Mouse (Mus musculus) kidney, adult 2 months (tissue): ENCODE data around the gene Gm34653. TPM values are rescaled to one million over a fixed set of nuclear protein-coding genes. Genes with fewer than 3 reads are reported as not detected.
A peak's percentile ranks its signal among the peaks of the same experiment; 100 is the strongest.

Experiments used
- DNase-seq: peaks from one replicate; pipeline ENCODE4 v3.0.0; 2021
- H3K27ac ChIP-seq: fragments of 200-500 bp; 2 replicates; pipeline ENCODE4 v1.5.1; 2012; ENCODE audit warnings: low read depth, low read length, control low read depth, inconsistent platforms; ENCODE audit not compliant: insufficient read depth
- H3K27me3 ChIP-seq: fragments of 200-500 bp; replicated peaks from 2 replicates; pipeline ENCODE4 v1.6.1; 2012; ENCODE audit warnings: mild to moderate bottlenecking, moderate library complexity, low read length, inconsistent platforms; ENCODE audit not compliant: control insufficient read depth, insufficient read depth
- H3K36me3 ChIP-seq: fragments of 200-500 bp; 2 replicates; pipeline ENCODE4 v1.6.1; 2012; ENCODE audit warnings: mild to moderate bottlenecking, moderate library complexity, low read length, inconsistent platforms; ENCODE audit not compliant: control insufficient read depth, insufficient read depth
- H3K4me1 ChIP-seq: fragments of 200-500 bp; 2 replicates; pipeline ENCODE4 v1.6.1; 2011; ENCODE audit warnings: low read length; ENCODE audit not compliant: control insufficient read depth, insufficient read depth
- H3K4me3 ChIP-seq: fragments of 200-500 bp; 2 replicates; pipeline ENCODE4 v1.5.1; 2011; ENCODE audit warnings: mild to moderate bottlenecking, low read depth, low read length, control low read depth; ENCODE audit not compliant: insufficient read depth
- CTCF ChIP-seq: fragments of 200-500 bp; conservative IDR thresholded peaks from 2 replicates; pipeline ENCODE4 v1.5.1; 2011; ENCODE audit warnings: low read depth, mild to moderate bottlenecking, control low read depth, low read length, moderate library complexity, mixed read lengths; ENCODE audit not compliant: insufficient read depth, insufficient read length
- POLR2A ChIP-seq: fragments of 200-500 bp; IDR thresholded peaks from one replicate; pipeline ENCODE4 v1.6.1; 2011; ENCODE audit warnings: low read depth, low read length, control low read depth
- WGBS: fragments of 180-500 bp; shearing (Covaris S2); methylation state at CpG from one replicate; pipeline ENCODE4 v1.1.7; 2018; 5-methylcytosine and 5-hydroxymethylcytosine counted together
- polyA plus RNA-seq: library from polyadenylated mRNA; depleted of rRNA; stranded (reverse); fragments of >200 nt; gene quantifications from 2 replicates; pipeline ENCODE4 v1.2.3, GENCODE M21; 2012; rRNA removed

The Gm34653 gene
- polyA plus RNA-seq, 1 experiment: not detected

DNA sequence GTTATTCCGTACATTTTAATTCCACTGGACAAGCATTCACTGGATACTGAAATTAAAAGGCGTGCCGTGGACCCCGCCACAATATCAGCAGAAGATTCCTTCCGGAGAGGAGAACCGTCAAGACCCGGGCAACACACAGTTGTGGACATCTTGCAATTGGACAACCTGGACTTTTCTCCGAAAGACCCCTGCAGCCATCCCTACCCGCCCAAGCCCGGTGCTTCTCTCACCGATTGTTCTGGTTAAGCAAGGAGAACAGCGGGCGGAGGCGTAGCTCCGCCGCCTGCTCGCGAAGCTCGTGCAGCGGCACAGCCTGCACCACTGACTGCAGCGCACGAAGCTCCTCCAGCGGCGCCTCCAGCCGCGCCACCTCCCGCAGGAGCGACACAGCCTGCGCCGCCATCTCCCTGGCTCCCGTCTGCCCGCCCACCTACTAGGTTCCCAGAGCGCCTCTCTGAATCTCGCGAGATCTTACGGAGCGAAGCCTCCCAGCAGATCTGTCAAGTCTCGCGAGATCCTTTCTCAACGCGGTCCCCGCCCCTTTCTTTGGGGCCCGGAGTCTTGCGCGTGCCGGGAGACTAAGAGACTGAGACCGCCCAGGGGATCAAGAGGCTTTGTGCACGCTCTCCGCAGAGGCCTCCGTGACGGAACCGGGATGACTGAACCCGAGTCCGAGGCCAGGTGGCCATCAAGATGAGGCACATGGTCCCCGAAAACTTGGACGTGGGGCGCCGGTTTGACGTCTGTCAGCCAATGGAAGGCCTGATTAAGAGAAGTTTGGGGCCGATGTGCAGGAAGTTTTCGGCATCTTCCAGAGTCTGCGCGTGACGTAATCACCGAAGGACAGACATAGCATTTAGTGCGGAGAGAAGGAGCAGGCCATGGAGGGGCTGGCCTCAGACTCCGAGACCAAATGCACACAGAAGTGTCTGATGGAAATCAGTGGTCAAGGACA, 38.0 kb downstream of the Gm34653 start:
- Histone ChIP-seq H3K27me3 (no peaks in the 10 kb centered on the region), H3K4me3 (peak overlapping the region; percentile 94), H3K4me1 (peaks cover 11% of the 10 kb centered on the region), H3K27ac (peak overlapping the region; percentile 92), H3K36me3 (peaks cover 1% of the 10 kb centered on the region; the same call in 1 of the 2 replicates)
- WGBS: under 1% methylated on average over 67 of the region's 67 CpGs
- TF ChIP-seq CTCF: no peak
- peak; percentile 89 for TF ChIP-seq POLR2A
- peak; percentile 98 for DNase-seq

DNA sequence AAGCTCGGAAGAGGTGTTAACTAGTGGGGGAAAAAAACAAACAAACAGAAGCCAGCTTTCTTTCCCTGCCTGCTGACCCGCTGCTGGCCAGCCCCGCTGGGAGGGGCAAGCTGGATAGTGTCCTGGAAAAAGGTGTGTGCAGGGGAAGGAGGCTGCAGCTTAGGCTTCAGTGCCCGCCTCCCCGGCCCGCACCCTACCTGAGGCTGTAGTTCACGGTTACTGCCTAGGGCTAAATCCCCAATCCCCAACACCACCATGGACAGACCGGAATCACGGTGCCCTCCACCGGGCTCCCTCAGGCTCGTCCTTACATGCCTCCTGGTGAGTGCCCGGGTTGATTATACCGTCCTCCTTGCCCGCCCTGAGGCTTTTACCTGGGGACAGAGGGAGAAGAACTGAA, 41.5 kb downstream of the Gm34653 start, which contains the start of gene Cutal:
Gene Cutal, plus strand, starts transcription at position 126 of the 400 bp plus-strand sequence.
- peak; percentile 90 for DNase-seq

DNA sequence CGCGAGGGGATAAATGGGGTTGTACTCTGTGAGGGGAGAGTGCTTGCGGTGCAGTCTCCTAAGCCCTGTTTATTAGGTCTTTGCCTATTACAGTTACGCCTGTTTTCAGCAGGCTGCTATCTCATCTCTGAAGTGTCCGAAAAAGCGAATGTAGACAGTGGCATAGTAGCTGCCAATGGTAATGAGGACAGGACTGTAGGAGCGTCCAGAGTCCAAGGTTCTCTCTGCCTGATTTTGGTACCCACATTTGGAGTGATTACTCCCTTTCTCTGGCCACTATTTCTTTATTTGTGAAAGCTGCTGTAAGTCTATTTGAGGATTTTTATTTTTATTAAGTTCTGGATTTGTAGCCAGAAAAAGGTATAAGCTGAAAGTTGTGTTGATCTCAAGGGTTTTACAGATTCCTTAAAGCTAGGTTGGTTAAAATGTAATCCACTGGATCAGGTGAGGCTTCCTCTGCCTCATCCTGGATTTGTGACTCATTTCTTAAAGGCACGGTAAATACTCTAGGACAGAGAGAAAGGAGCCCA, 42.1 kb downstream of the Gm34653 start, which contains the start of gene Psmd5:
Gene Psmd5, minus strand, starts transcription at position 153 of the 530 bp plus-strand sequence.
- H3K27me3 ChIP-seq: no peaks in the 10 kb centered on the region
- H3K4me3 ChIP-seq: peak within 1 kb of the TSS; percentile 80
- no peaks in the 10 kb centered on the region for H3K36me3 ChIP-seq
- WGBS: 14% methylated on average over 8 of the region's 8 CpGs
- H3K4me1 ChIP-seq: peaks cover 11% of the 10 kb centered on the region
- peak; percentile 78 for DNase-seq
- TF ChIP-seq CTCF (no peak), POLR2A (no peak)
- H3K27ac ChIP-seq: peak within 1 kb of the TSS; percentile 86

More for the DNA sequence above, 41.5 kb downstream of the Gm34653 start, which contains the start of gene Cutal:
- Histone ChIP-seq H3K36me3 (no peaks in the 10 kb centered on the region), H3K4me3 (peak within 1 kb of the TSS; percentile 80), H3K27ac (peak within 1 kb of the TSS; percentile 86), H3K4me1 (peaks cover 16% of the 10 kb centered on the region), H3K27me3 (no peaks in the 10 kb centered on the region)
- 5% methylated on average over 14 of the region's 14 CpGs for WGBS
- peak; percentile 63 for TF ChIP-seq POLR2A
- TF ChIP-seq CTCF: no peak

DNA sequence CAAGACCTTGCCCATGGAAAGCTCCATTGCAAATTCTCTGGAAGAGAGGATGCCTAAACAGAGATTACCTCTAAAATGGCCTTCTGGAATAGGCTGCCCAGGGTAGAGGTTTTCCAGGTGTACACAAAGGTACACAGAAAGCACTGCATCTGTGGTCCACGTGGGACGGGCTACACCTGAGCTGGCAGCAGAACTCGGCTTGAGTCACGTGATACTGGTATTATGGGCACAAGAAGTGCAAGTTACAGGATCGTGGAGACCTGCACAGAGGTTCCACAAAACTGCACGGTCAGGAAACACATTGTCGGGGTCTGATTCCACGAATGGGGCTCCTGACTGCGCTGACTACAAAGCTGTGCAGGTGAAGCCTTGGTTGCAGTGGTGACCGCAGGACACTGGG, 47.2 kb downstream of the Gm34653 start:
- H3K27ac ChIP-seq: no peak overlapping the region
- TF ChIP-seq CTCF: no peak
- H3K36me3 ChIP-seq: no peaks in the 10 kb centered on the region; the same call in 1 of the 2 replicates
- peak; percentile 64 for DNase-seq
- peaks cover 11% of the 10 kb centered on the region for H3K4me1 ChIP-seq
- H3K27me3 ChIP-seq: no peaks in the 10 kb centered on the region
- H3K4me3 ChIP-seq: no peak overlapping the region
- 72% methylated on average over 10 of the region's 10 CpGs for WGBS

DNA sequence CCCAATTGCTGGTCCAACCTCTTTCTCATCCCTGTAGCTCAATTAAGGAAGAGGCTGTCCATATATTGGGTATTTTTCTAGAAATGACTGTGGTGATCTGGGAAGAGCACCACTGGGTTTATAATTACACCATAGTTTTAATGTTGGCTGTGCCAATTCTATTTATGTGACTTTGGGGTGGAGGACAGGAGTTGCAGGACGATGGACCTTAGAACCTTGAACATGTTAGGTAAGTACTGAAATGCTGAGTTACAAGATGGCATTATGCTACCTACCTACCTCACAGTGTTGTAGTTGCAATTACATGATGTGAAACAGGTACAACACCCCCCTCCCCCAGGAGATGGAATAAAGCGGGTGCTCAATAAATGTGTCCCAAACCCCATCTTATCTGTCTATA, 50.0 kb downstream of the Gm34653 start:
- H3K36me3 ChIP-seq: no peaks in the 10 kb centered on the region; the same call in 1 of the 2 replicates
- H3K4me3 ChIP-seq: no peak overlapping the region
- peak; percentile 52 for DNase-seq
- no peaks in the 10 kb centered on the region for H3K27me3 ChIP-seq
- H3K27ac ChIP-seq: no peak overlapping the region
- WGBS: 71% methylated on average over 2 of the region's 2 CpGs
- peaks cover 8% of the 10 kb centered on the region for H3K4me1 ChIP-seq
- no peak for TF ChIP-seq POLR2A
- no peak for TF ChIP-seq CTCF

DNA sequence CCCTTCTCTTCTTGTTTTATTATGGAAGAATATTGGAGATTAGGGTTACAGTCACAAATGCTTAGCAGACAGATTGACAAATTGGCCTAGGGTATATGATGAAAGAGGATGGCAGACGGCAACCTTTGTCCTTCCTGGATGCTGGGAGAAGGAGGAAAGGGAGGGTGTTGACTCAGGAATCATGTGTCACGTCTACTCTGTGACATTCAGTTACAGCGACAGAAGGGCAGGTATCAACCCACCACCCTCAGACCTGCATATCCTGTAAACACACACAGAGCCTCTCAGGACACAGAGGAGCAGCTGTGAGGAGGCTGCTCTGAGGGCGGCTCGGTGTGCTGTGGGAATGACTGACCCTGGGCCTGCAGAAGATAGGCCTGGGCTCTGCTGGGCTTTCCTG, 50.4 kb downstream of the Gm34653 start:
- no peaks in the 10 kb centered on the region; the same call in 1 of the 2 replicates for H3K36me3 ChIP-seq
- H3K27me3 ChIP-seq: no peaks in the 10 kb centered on the region
- H3K4me1 ChIP-seq: peaks cover 8% of the 10 kb centered on the region
- WGBS: 34% methylated on average over 5 of the region's 5 CpGs
- DNase-seq: no peak
- TF ChIP-seq POLR2A (no peak), CTCF (no peak)
- no peak overlapping the region for H3K27ac ChIP-seq
- no peak overlapping the region for H3K4me3 ChIP-seq

DNA sequence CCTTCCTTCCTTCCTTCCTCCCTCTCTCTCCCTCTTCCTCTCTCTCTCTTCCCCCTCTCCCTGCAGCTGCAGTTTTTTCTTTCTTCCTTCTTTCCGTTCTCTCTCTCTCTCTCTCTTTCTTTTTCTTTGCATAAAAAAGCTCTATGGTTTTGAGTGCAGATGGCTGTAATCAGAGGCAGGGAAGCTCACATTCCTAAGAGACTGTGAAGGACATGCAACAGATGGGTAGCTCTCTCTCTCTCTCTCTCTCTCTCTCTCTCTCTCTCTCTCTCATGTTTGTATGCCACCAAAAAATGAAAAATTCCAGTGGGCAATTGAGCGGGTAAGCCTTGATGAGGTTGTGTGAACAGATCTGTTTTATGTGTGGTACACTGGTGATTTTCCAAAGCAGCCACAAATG, 51.4 kb downstream of the Gm34653 start:
- 67% methylated on average over 2 of the region's 2 CpGs for WGBS

More for the DNA sequence above, 51.4 kb downstream of the Gm34653 start:
- H3K36me3 ChIP-seq: no peaks in the 10 kb centered on the region; the same call in 1 of the 2 replicates
- peaks cover 6% of the 10 kb centered on the region for H3K4me1 ChIP-seq
- DNase-seq: no peak
- no peak for TF ChIP-seq CTCF
- TF ChIP-seq POLR2A: no peak
- no peak overlapping the region for H3K27ac ChIP-seq
- no peaks in the 10 kb centered on the region for H3K27me3 ChIP-seq
- no peak overlapping the region for H3K4me3 ChIP-seq

Other genes with a start within 250 kb of the Gm34653 start
- 14.0 and 16.0 TPM in 2 replicates for gene Gapvd1, start 77.8 kb upstream of the Gm34653 start, polyA plus RNA-seq
- 441 and 489 TPM in 2 replicates for gene Hspa5, start 61.0 kb upstream of the Gm34653 start, polyA plus RNA-seq
- 25.8 and 28.1 TPM in 2 replicates for gene Rabepk, start 33.1 kb upstream of the Gm34653 start, polyA plus RNA-seq
- gene Fbxw2, start 6.7 kb upstream of the Gm34653 start, polyA plus RNA-seq: 29.4 and 34.1 TPM in 2 replicates
- gene Cutal, start 41.4 kb downstream of the Gm34653 start, polyA plus RNA-seq: 208 and 340 TPM in 2 replicates
- 29.7 and 31.7 TPM in 2 replicates for gene Psmd5, start 42.0 kb downstream of the Gm34653 start, polyA plus RNA-seq
- gene Phf19, start 81.0 kb downstream of the Gm34653 start, polyA plus RNA-seq: 0.60 and 0.66 TPM in 2 replicates
- gene Traf1, start 128.8 kb downstream of the Gm34653 start, polyA plus RNA-seq: 4.3 and 9.3 TPM in 2 replicates
- gene Hc, start 228.4 kb downstream of the Gm34653 start, polyA plus RNA-seq: 0.13 TPM in 1 of 2 replicates, not detected in the other